Mouse (Mus musculus): ENCODE measurements around the gene Gpc5.
"Not testable (repeated sequence)": the region's sequence is repeated elsewhere in the genome, so short reads cannot be mapped to it uniquely, and the experiment has no call there.

Gpc5 gene

GRCm38 (mm10) chr14:115092081-115092480, at the start of gene Gpc5:
TSS of gene Gpc5 (plus strand) at chr14:115092215.
- peak; percentile 91 for DNase-seq (ENCODE audit: low spot score)

- no peak for DNase-seq (ENCODE audit: low spot score)
These were observed 49.4 kb upstream of the Gpc5 start for GRCm38 (mm10) chr14:115042660-115043059.

DNA sequence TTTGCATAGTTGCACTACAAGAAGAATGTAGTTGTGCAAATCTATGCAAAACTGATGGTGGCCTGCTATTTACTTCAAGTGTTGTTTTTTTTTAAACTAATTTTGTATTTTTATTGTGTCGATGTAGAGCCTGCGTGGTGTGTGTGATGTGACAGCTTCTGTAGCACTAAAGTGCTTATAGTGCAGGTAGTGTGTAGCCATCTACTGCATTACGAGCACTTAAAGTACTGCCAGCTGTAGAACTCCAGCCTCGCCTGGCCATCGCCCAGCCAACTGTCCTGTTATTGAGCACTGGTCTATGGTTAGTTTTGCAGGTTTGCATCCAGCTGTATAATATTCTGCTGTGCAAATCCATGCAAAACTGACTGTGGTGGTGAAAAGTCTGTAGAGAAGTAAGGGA, 48.0 kb upstream of the Gpc5 start:
- DNase-seq (ENCODE audit: low spot score): no peak

GRCm38 (mm10) chr14:115045712-115046111, 46.3 kb upstream of the Gpc5 start:
- no peak for DNase-seq (ENCODE audit: low spot score)

- DNase-seq (ENCODE audit: low spot score): no peak
These were observed 44.7 kb upstream of the Gpc5 start for GRCm38 (mm10) chr14:115047316-115047715.

DNA sequence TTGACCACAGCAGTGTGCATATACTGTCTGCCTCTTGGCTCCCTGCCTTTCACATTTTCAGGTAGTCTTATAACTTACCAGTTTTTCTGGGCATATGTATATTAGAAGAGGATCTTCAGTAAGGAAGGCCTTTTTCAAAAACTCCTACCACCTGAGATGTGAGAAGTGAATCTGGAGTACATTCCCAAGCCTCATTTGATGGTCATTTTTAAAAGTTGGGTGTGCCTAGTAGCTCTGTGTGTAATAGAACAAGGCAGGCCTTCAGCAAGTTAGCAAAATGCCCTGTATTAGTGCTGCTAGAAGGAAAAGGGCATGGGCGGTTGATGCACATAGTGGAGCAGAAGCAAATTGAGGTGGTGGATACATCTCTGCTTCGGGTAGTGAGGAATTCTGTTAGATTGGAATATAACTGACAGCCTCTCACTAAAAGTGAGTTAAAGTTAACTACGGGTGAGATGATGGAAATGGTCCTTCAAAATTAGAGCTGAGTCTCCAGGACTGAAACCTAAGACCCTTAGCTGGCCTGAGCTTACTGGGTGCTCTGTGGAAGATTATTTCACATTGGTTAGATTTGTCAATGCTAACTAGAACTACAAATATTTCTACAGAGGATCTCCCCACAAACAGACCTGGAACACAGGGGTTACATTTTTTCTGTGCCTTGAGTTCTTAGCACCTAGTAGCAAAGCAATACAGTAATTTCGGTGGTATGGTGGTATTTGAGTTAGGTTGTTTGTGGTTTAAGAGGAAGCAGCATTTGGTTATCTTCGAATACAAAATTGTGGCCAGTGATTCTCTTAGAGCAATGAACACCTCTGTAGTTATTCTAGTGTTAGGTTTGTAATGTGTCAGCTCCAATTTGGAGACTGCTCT, 43.8 kb upstream of the Gpc5 start:
- DNase-seq (ENCODE audit: low spot score): no peak

DNA sequence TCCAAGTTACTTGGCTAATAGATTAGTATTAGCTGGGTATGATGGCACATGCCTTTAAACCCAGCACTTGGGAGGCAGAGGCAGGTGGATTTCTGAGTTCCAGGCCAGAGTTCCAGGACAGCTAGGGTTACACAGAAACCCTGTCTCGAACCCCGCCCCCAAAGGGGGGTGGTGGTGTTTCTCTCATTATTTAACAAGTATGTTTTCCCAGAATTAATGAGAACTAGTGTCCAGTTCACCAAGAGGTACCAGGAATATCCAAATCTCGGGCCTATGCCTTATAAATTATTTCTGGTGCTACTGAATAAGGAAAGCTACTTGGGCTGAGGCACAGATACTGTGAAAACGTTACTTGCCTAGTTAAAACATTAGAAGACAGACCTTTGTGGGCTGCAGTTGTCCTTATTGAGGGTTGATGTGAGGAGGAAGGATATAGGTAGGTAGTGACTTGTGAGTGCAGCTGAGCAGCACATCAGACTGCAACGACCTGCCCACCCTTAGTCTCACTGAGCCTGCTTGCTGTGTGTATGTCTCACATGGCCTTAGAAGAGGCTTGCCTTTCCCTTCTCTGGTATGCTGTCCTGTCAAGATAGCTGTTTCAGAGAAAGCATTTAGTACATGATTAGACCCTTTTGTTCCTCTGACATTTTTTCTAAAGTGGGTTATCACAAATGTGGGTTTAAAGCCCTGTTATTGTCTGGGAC, 43.0 kb upstream of the Gpc5 start:
- DNase-seq (ENCODE audit: low spot score): no peak

DNA sequence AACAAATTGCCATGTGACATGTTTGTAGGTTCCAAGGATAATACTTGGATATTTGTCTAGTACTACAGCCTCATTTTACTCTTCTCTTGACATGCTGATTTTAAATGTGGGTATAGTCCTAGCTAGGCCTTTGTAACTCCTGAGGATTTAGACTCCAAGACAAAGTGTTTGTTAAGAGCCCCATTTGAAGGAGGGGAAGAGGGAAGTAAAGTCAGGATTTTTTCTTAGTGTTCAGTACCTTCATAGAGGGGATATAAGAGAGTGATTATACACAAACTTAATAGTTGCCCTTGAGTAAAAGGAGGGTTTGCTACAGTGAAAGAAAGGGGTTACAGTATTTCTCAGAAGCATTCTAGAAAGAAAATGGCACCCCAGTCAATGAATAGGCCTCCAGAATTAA, 42.2 kb upstream of the Gpc5 start:
- no peak for DNase-seq (ENCODE audit: low spot score)

DNA sequence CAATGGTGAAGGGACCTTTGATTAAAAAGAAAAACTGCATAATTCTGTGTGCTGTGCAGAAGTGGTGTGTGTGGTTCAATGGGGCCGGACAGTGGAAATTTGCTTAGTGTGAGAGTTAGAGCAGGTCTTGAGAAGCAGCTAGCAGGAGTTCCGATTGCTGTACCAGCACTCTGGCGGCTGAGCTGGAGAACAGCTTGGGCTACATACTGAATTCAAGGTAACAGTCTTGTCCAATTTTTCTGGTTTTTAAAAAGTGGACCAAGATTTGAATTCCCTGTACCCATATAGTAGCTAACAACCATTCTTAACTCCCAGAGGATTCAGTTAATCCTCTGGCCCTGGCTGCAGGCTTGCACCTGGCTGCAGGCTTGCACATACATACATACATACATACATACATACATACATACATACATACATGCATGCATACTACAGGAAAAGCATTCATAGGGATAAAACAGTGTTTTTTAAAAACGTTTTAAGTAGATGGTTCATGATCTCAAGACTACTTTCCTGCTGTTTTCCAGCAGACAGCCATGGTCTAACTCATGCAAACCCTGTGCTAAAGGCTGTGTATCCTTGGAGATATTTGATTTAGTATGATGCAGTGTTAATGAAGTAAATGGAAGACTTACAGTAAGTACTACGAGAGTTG, 40.8 kb upstream of the Gpc5 start:
- no peak for DNase-seq (ENCODE audit: low spot score)

DNA sequence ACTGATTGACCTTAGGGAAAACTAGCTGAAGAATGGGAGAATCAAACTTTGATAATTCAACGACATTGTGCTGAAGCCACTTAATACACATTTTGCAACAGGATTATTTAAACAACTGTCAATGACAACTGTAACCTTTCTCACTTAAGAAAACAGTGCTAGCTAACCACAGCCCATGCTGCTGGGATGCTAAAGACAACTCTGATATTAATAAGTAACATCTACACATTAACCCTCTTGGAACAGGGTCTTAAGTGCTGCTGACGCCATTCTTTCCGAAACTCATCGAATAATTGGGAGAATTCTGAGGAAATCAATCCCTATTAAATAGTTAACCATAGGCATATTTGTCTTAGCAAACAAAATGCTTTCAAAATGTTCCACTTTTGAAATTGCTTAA, 39.6 kb upstream of the Gpc5 start:
- no peak for DNase-seq (ENCODE audit: low spot score)

- no peak for DNase-seq (ENCODE audit: low spot score)
These were observed 37.8 kb upstream of the Gpc5 start for GRCm38 (mm10) chr14:115054252-115054651.

DNA sequence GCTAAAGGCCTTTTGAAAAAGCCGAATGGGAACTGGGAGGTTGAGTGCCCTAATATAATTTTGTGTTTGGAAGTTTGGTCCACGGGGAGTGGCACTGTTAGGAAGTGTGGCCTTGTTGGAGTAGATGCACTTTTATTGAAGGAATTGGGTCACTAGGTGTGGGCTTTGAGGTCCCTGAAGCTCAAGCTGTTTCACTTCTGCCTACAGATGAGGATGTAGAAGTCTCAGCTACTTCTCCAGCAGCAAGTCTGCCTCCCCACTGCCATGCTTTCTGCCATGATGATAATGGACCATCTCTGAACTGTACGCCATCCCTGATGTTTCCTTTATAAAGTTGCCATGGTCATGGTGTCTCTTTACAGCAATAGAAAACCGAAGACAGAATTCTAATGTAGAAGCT, 34.5 kb upstream of the Gpc5 start:
- DNase-seq (ENCODE audit: low spot score): no peak

DNA sequence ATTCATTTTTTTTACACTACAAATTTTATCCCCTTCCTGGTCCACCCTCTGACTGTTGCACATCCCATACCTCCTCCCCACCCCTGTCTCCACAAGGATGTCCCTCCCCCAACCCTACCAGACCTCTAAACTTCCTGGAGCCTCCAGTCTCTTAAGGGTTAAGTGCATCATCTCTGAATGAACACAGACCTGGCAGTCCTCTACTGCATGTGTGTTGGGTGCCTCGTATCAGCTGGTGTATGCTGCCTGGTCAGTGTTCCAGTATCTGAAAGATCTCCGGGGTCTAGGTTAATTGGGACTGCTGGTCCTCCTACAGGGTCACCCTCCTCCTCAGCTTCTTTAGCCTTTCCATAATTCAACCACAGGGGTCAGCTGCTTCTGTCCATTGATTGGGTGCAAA, 25.9 kb upstream of the Gpc5 start:
- DNase-seq (ENCODE audit: low spot score): not testable (repeated sequence)

DNA sequence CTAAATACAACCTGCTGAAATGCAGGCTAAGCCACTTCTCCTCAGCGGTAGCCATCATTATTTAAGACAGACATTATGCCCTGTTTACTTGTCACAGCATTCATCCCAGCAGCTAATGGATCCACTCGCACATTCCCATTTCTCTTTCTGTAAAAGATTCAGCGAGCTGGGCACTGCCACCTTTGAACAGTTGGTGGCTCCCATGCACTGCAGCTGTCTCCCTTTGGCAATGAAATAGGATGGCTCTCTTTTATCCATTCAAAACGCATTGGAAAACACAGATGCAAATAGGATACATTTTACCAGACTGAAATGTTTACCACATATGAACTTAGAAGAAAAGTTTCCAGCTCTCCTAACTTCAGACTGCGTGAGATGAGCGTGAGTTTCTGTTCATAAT, 21.5 kb upstream of the Gpc5 start:
- peak; percentile 13 for DNase-seq (ENCODE audit: low spot score)

- no peak for DNase-seq (ENCODE audit: low spot score)
These were observed 14.7 kb upstream of the Gpc5 start for GRCm38 (mm10) chr14:115077340-115077739.

- DNase-seq (ENCODE audit: low spot score): no peak
These were observed 14.0 kb upstream of the Gpc5 start for GRCm38 (mm10) chr14:115078064-115078463.

DNA sequence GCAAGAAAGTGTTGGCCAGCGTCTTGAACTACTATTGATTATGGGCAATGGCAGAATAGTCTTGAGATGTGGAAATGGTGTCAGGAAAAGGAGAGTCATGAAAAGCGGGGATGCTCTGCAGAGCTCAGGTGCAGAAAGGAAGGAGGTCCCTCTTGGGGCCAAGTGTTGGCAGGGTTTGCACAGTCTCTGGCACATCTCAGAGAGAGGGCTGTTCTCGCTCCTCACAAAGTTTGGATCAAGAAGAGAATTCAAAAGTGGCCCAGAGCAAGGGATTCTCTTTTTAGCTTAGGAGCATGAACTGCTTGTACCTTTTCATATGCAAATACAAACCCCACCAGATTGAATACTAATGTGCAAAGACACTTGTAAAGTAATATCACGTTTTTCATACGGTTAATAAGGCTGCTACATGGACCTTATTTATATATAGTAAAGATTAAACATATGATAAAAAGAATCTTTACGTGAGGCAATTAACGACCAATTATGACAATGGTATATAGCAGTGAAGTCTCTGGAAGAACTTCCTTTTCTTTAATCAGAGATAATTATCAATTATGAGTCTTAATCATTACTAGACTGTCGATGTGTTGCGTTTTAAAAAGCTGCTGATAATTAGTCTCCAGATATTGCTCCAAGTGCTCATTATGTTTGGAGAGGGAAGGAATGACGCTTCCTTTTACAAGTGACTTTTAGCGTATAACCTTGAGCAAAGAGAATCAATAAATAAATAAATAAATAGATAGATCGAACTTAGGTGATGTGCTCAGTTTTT, 10.1 kb upstream of the Gpc5 start:
- DNase-seq (ENCODE audit: low spot score): no peak

GRCm38 (mm10) chr14:115090516-115090915, 1.5 kb upstream of the Gpc5 start:
- DNase-seq (ENCODE audit: low spot score): no peak

DNA sequence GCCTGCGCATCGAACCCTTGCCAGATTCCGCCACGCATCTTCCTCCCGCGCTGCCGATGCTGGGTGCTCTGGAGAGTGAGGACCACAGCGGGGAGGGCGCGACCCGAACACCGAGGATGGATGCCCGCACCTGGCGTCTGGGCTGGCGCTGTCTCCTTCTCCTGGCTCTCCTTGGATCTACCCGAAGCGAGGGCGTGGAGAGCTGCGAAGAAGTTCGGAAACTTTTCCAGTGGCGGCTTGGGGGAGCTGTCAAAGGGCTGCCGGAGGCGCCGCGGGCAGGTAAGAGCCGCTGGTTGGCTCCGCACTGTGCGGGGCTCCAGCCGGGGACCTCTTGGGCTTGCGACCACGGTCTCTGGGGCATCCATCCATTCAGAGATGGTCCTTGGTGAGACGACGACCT, 495 bp downstream of the Gpc5 start:
- peak; percentile 4 for DNase-seq (ENCODE audit: low spot score)

DNA sequence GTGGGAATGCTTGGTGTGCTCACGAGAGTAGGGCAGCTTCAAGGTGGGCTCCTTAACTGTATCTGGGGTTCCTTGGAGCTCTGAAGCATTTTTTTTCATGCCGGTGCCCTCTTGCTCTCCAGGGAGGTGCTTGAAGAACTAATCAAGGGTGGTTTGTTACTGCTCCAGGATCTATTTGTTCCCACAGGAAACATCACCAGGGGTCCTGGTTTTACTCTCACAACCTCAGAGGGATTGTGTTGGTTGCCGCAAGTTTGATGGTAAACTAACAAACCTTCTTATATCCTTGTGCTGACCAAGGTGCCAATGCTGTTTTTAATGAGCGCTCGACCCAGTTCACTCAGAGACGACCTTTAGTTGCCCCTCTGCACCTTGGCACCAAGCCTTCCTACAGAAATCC, 937 bp downstream of the Gpc5 start:
- no peak for DNase-seq (ENCODE audit: low spot score)

GRCm38 (mm10) chr14:115100617-115101299, 8.7 kb downstream of the Gpc5 start:
- no peak for DNase-seq (ENCODE audit: low spot score)

- no peak for DNase-seq (ENCODE audit: low spot score)
These were observed 14.3 kb downstream of the Gpc5 start for GRCm38 (mm10) chr14:115106326-115106725.

All from urinary bladder, postnatal 14 days (tissue).